Mouse (Mus musculus): ENCODE measurements around the gene Selenof. TPM values are rescaled to one million over a fixed set of nuclear protein-coding genes. Genes with fewer than 3 reads are reported as not detected.

Selenof gene
- polyA plus RNA-seq, 1 experiment from 2014 or later, result 464 TPM

- peaks cover 4% of the 10 kb centered on the region for H3K4me1 ChIP-seq (replicated peaks; ENCODE audit: control insufficient read depth, insufficient read depth, low read length)
- 75% methylated on average over 4 of the region's 4 CpGs for WGBS
These were observed 36.3 kb downstream of the Selenof start for GRCm38 (mm10) chr3:144606449-144606848.

GRCm38 (mm10) chr3:144608090-144608489, 38.0 kb downstream of the Selenof start:
- peaks cover 10% of the 10 kb centered on the region for H3K4me1 ChIP-seq (replicated peaks; ENCODE audit: control insufficient read depth, insufficient read depth, low read length)

More at GRCm38 (mm10) chr3:144606449-144606848, 36.3 kb downstream of the Selenof start:
- H3K4me2 ChIP-seq (replicated peaks), result no peak overlapping the region
- no peaks in the 10 kb centered on the region for H3K36me3 ChIP-seq (replicated peaks; ENCODE audit: control insufficient read depth, insufficient read depth)
- no peaks in the 10 kb centered on the region for H3K27me3 ChIP-seq (ENCODE audit: control insufficient read depth, insufficient read depth, low read length)
- H3K9ac ChIP-seq, result no peak overlapping the region
- no peak overlapping the region for H3K4me3 ChIP-seq (replicated peaks; ENCODE audit: low read length)
- ATAC-seq (ENCODE audit: low FRiP score) (no peak), DNase-seq (ENCODE audit: low spot score) (no peak)
- no peaks in the 10 kb centered on the region for H3K9me3 ChIP-seq (ENCODE audit: control insufficient read depth, low read length)
- H3K27ac ChIP-seq, result no peak overlapping the region

GRCm38 (mm10) chr3:144610759-144611158, 40.7 kb downstream of the Selenof start:
- 39% methylated on average over 5 of the region's 5 CpGs for WGBS
- Histone ChIP-seq H3K4me1 (replicated peaks; ENCODE audit: control insufficient read depth, insufficient read depth, low read length) (peaks cover 10% of the 10 kb centered on the region), H3K4me2 (replicated peaks) (no peak overlapping the region), H3K9ac (no peak overlapping the region), H3K27ac (no peak overlapping the region), H3K9me3 (ENCODE audit: control insufficient read depth, low read length) (no peaks in the 10 kb centered on the region), H3K36me3 (replicated peaks; ENCODE audit: control insufficient read depth, insufficient read depth) (no peaks in the 10 kb centered on the region), H3K4me3 (replicated peaks; ENCODE audit: low read length) (no peak overlapping the region), H3K27me3 (ENCODE audit: control insufficient read depth, insufficient read depth, low read length) (no peaks in the 10 kb centered on the region)
- DNase-seq (ENCODE audit: low spot score) (no peak), ATAC-seq (ENCODE audit: low FRiP score) (no peak)

More at GRCm38 (mm10) chr3:144608090-144608489, 38.0 kb downstream of the Selenof start:
- 94% methylated on average over 5 of the region's 5 CpGs for WGBS
- H3K9me3 ChIP-seq (ENCODE audit: control insufficient read depth, low read length), result no peaks in the 10 kb centered on the region
- no peak overlapping the region for H3K4me3 ChIP-seq (replicated peaks; ENCODE audit: low read length)
- no peak for DNase-seq (ENCODE audit: low spot score)
- no peaks in the 10 kb centered on the region for H3K27me3 ChIP-seq (ENCODE audit: control insufficient read depth, insufficient read depth, low read length)
- ATAC-seq (ENCODE audit: low FRiP score), result no peak
- no peak overlapping the region for H3K27ac ChIP-seq
- no peak overlapping the region for H3K4me2 ChIP-seq (replicated peaks)
- H3K36me3 ChIP-seq (replicated peaks; ENCODE audit: control insufficient read depth, insufficient read depth), result no peaks in the 10 kb centered on the region
- H3K9ac ChIP-seq, result no peak overlapping the region

GRCm38 (mm10) chr3:144611626-144612271, 41.6 kb downstream of the Selenof start:
- Histone ChIP-seq H3K27me3 (ENCODE audit: control insufficient read depth, insufficient read depth, low read length) (no peaks in the 10 kb centered on the region), H3K4me1 (replicated peaks; ENCODE audit: control insufficient read depth, insufficient read depth, low read length) (peaks cover 10% of the 10 kb centered on the region), H3K27ac (no peak overlapping the region), H3K9me3 (ENCODE audit: control insufficient read depth, low read length) (no peaks in the 10 kb centered on the region), H3K4me3 (replicated peaks; ENCODE audit: low read length) (no peak overlapping the region), H3K9ac (no peak overlapping the region), H3K36me3 (replicated peaks; ENCODE audit: control insufficient read depth, insufficient read depth) (no peaks in the 10 kb centered on the region), H3K4me2 (replicated peaks) (no peak overlapping the region)
- WGBS, result 55% methylated on average over 8 of the region's 8 CpGs
- peak; percentile 27 for DNase-seq (ENCODE audit: low spot score)
- ATAC-seq (ENCODE audit: low FRiP score), result no peak

GRCm38 (mm10) chr3:144612382-144612781, 42.3 kb downstream of the Selenof start:
- ATAC-seq (ENCODE audit: low FRiP score), result no peak

GRCm38 (mm10) chr3:144614277-144614676, 44.2 kb downstream of the Selenof start:
- 93% methylated on average over 6 of the region's 6 CpGs for WGBS
- H3K27ac ChIP-seq, result no peak overlapping the region

More at GRCm38 (mm10) chr3:144612382-144612781, 42.3 kb downstream of the Selenof start:
- DNase-seq (ENCODE audit: low spot score), result no peak
- Histone ChIP-seq H3K4me3 (replicated peaks; ENCODE audit: low read length) (no peak overlapping the region), H3K27ac (no peak overlapping the region), H3K4me1 (replicated peaks; ENCODE audit: control insufficient read depth, insufficient read depth, low read length) (peaks cover 10% of the 10 kb centered on the region), H3K36me3 (replicated peaks; ENCODE audit: control insufficient read depth, insufficient read depth) (no peaks in the 10 kb centered on the region), H3K27me3 (ENCODE audit: control insufficient read depth, insufficient read depth, low read length) (no peaks in the 10 kb centered on the region), H3K4me2 (replicated peaks) (no peak overlapping the region), H3K9me3 (ENCODE audit: control insufficient read depth, low read length) (no peaks in the 10 kb centered on the region), H3K9ac (no peak overlapping the region)
- 78% methylated on average over 6 of the region's 6 CpGs for WGBS

GRCm38 (mm10) chr3:144614698-144615097, 44.6 kb downstream of the Selenof start:
- Histone ChIP-seq H3K27ac (no peak overlapping the region), H3K4me3 (replicated peaks; ENCODE audit: low read length) (no peak overlapping the region), H3K36me3 (replicated peaks; ENCODE audit: control insufficient read depth, insufficient read depth) (no peaks in the 10 kb centered on the region), H3K27me3 (ENCODE audit: control insufficient read depth, insufficient read depth, low read length) (no peaks in the 10 kb centered on the region), H3K4me2 (replicated peaks) (no peak overlapping the region), H3K9me3 (ENCODE audit: control insufficient read depth, low read length) (no peaks in the 10 kb centered on the region), H3K4me1 (replicated peaks; ENCODE audit: control insufficient read depth, insufficient read depth, low read length) (peaks cover 10% of the 10 kb centered on the region), H3K9ac (no peak overlapping the region)
- ATAC-seq (ENCODE audit: low FRiP score) (no peak), DNase-seq (ENCODE audit: low spot score) (no peak)
- 85% methylated on average over 10 of the region's 10 CpGs for WGBS

More at GRCm38 (mm10) chr3:144614277-144614676, 44.2 kb downstream of the Selenof start:
- Histone ChIP-seq H3K27me3 (ENCODE audit: control insufficient read depth, insufficient read depth, low read length) (no peaks in the 10 kb centered on the region), H3K4me1 (replicated peaks; ENCODE audit: control insufficient read depth, insufficient read depth, low read length) (peaks cover 10% of the 10 kb centered on the region), H3K4me2 (replicated peaks) (no peak overlapping the region), H3K9ac (no peak overlapping the region), H3K36me3 (replicated peaks; ENCODE audit: control insufficient read depth, insufficient read depth) (no peaks in the 10 kb centered on the region), H3K4me3 (replicated peaks; ENCODE audit: low read length) (no peak overlapping the region), H3K9me3 (ENCODE audit: control insufficient read depth, low read length) (no peaks in the 10 kb centered on the region)
- ATAC-seq (ENCODE audit: low FRiP score) (no peak), DNase-seq (ENCODE audit: low spot score) (no peak)

GRCm38 (mm10) chr3:144615459-144615858, 45.4 kb downstream of the Selenof start:
- DNase-seq (ENCODE audit: low spot score), result no peak

GRCm38 (mm10) chr3:144616654-144617425, 46.7 kb downstream of the Selenof start:
- DNase-seq (ENCODE audit: low spot score), result peak; percentile 90
- Histone ChIP-seq H3K27me3 (ENCODE audit: control insufficient read depth, insufficient read depth, low read length) (no peaks in the 10 kb centered on the region), H3K27ac (peak overlapping the region; percentile 23; the same call in 1 of the 2 replicates), H3K9me3 (ENCODE audit: control insufficient read depth, low read length) (no peaks in the 10 kb centered on the region), H3K4me3 (replicated peaks; ENCODE audit: low read length) (no peak overlapping the region), H3K9ac (no peak overlapping the region), H3K36me3 (replicated peaks; ENCODE audit: control insufficient read depth, insufficient read depth) (no peaks in the 10 kb centered on the region), H3K4me1 (replicated peaks; ENCODE audit: control insufficient read depth, insufficient read depth, low read length) (0 out of 2 replicates have a peak, but pooled peaks cover 2% of the 10 kb centered on the region), H3K4me2 (replicated peaks) (no peak overlapping the region)
- ATAC-seq (ENCODE audit: low FRiP score), result peak; percentile 87
- 38% methylated on average over 8 of the region's 8 CpGs for WGBS

More at GRCm38 (mm10) chr3:144615459-144615858, 45.4 kb downstream of the Selenof start:
- peaks cover 10% of the 10 kb centered on the region for H3K4me1 ChIP-seq (replicated peaks; ENCODE audit: control insufficient read depth, insufficient read depth, low read length)
- H3K9me3 ChIP-seq (ENCODE audit: control insufficient read depth, low read length), result no peaks in the 10 kb centered on the region
- no peak for ATAC-seq (ENCODE audit: low FRiP score)
- H3K27ac ChIP-seq, result no peak overlapping the region
- no peak overlapping the region for H3K9ac ChIP-seq
- no peak overlapping the region for H3K4me3 ChIP-seq (replicated peaks; ENCODE audit: low read length)
- no peaks in the 10 kb centered on the region for H3K36me3 ChIP-seq (replicated peaks; ENCODE audit: control insufficient read depth, insufficient read depth)
- H3K27me3 ChIP-seq (ENCODE audit: control insufficient read depth, insufficient read depth, low read length), result no peaks in the 10 kb centered on the region
- H3K4me2 ChIP-seq (replicated peaks), result no peak overlapping the region
- WGBS, result 87% methylated on average over 9 of the region's 9 CpGs

Data from hindbrain, embryonic 14.5 days (tissue).